Comparison of ENCODE assay signal across 16 mouse cellular contexts in genomic region chr4:41284087-41284486, GRCm38 (mm10). TPM values are rescaled to one million over a fixed set of nuclear protein-coding genes. Genes with fewer than 3 reads are reported as not detected.
DNase-seq lines count a peak whose midpoint lies in the region; ATAC-seq and TF ChIP-seq lines count a peak whose summit lies in the region.
"Had no signal": no experiment of that assay in that cellular context is flagged by ENCODE, and none has a peak within 500 bp of the region (broad histone marks: within the 10 kb centered on the region; RNA-seq: fewer than 3 reads in every experiment).

No protein-coding gene starts in this region.

- no peak for TF ChIP-seq CTCF in lung, adult 2 months (IDR thresholded peaks at IDR 0.05; ENCODE audit: insufficient read depth, low read length)
- TF ChIP-seq CTCF in left cerebral cortex, adult 2 months (IDR thresholded peaks at IDR 0.05): no peak

- H3K9ac ChIP-seq in embryonic facial prominence, embryonic 15.5 days: no peak overlapping the region
- no peak overlapping the region for H3K9ac ChIP-seq in stomach, embryonic 16.5 days (ENCODE audit: low read length)
- no peak overlapping the region for H3K9ac ChIP-seq in forebrain, embryonic 12.5 days
- no peak overlapping the region for H3K9ac ChIP-seq in neural tube, embryonic 15.5 days (replicated peaks)
- H3K9ac ChIP-seq: liver, embryonic 15.5 days had no signal

- H3K9me3 ChIP-seq in embryonic facial prominence, embryonic 15.5 days (replicated peaks): no peaks in the 10 kb centered on the region
- no peaks in the 10 kb centered on the region for H3K9me3 ChIP-seq in stomach, embryonic 16.5 days (replicated peaks; ENCODE audit: control insufficient read depth, low read length)
- H3K9me3 ChIP-seq in forebrain, embryonic 12.5 days: no peaks in the 10 kb centered on the region
- no peaks in the 10 kb centered on the region for H3K9me3 ChIP-seq in neural tube, embryonic 15.5 days (replicated peaks)
- H3K9me3 ChIP-seq: heart, embryonic 10.5 days; liver, embryonic 15.5 days had no signal

- no peak for ATAC-seq in embryonic facial prominence, embryonic 15.5 days (ENCODE audit: insufficient number of reproducible peaks, low FRiP score, low TSS enrichment, low read depth)
- ATAC-seq in stomach, embryonic 16.5 days (ENCODE audit: insufficient read depth, low FRiP score): peak; percentile 66; the same call in 1 of the 2 replicates
- no peak for ATAC-seq in forebrain, embryonic 12.5 days (ENCODE audit: low FRiP score)
- ATAC-seq in neural tube, embryonic 15.5 days (ENCODE audit: low FRiP score): no peak

- intact Hi-C loops in left cerebral cortex, adult 2 months (cut with DNase I): no loop called here

- H3K4me2 ChIP-seq in embryonic facial prominence, embryonic 15.5 days (replicated peaks): no peak overlapping the region
- H3K4me2 ChIP-seq in stomach, embryonic 16.5 days (ENCODE audit: low read depth, low read length): no peak overlapping the region
- H3K4me2 ChIP-seq in forebrain, embryonic 12.5 days: no peak overlapping the region
- H3K4me2 ChIP-seq in neural tube, embryonic 15.5 days: no peak overlapping the region
- H3K4me2 ChIP-seq: liver, embryonic 15.5 days; midbrain, embryonic 11.5 days had no signal

- WGBS in embryonic facial prominence, embryonic 15.5 days: 57% methylated on average over 2 of the region's 2 CpGs
- 59% methylated on average over 2 of the region's 2 CpGs for WGBS in lung, adult 2 months
- WGBS in stomach, embryonic 16.5 days: 53% methylated on average over 2 of the region's 2 CpGs
- WGBS in forebrain, embryonic 12.5 days: 88% methylated on average over 2 of the region's 2 CpGs
- 88% methylated on average over 2 of the region's 2 CpGs for WGBS in neural tube, embryonic 15.5 days

- H3K4me3 ChIP-seq in embryonic facial prominence, embryonic 15.5 days (replicated peaks): no peak overlapping the region
- no peak overlapping the region for H3K4me3 ChIP-seq in lung, adult 2 months (replicated peaks; ENCODE audit: extremely low read depth, low read depth, low read length)
- H3K4me3 ChIP-seq in stomach, embryonic 16.5 days (replicated peaks; ENCODE audit: low read length): no peak overlapping the region
- H3K4me3 ChIP-seq in forebrain, embryonic 12.5 days (replicated peaks): no peak overlapping the region
- no peak overlapping the region for H3K4me3 ChIP-seq in left cerebral cortex, adult 2 months
- H3K4me3 ChIP-seq in neural tube, embryonic 15.5 days (replicated peaks): no peak overlapping the region
- H3K4me3 ChIP-seq: erythroblast, embryonic 14.5 days; heart, embryonic 10.5 days; liver, embryonic 15.5 days had no signal

- TF ChIP-seq POLR2A in lung, adult 2 months (IDR thresholded peaks at IDR 0.05; ENCODE audit: borderline replicate concordance, extremely low read depth, low read depth, low read length): no peak

- H3K4me1 ChIP-seq in embryonic facial prominence, embryonic 15.5 days: 0 out of 2 replicates have a peak, but pooled peaks cover 3% of the 10 kb centered on the region
- H3K4me1 ChIP-seq in lung, adult 2 months (ENCODE audit: control insufficient read depth, insufficient read depth, low read length): no peaks in the 10 kb centered on the region; the same call in 1 of the 2 replicates
- H3K4me1 ChIP-seq in stomach, embryonic 16.5 days (ENCODE audit: control insufficient read depth, insufficient read depth, low read length): no peaks in the 10 kb centered on the region
- no peaks in the 10 kb centered on the region for H3K4me1 ChIP-seq in forebrain, embryonic 12.5 days
- no peaks in the 10 kb centered on the region for H3K4me1 ChIP-seq in neural tube, embryonic 15.5 days
- H3K4me1 ChIP-seq: heart, embryonic 10.5 days; liver, embryonic 15.5 days had no signal

- peak; percentile 39 to 71 for DNase-seq in urinary bladder, adult 18-20 months (ENCODE audit: low spot score in 2 of 2)
- no peak for DNase-seq in urinary bladder, postnatal 4 days (ENCODE audit: low spot score in 2 of 2)
- DNase-seq in lung, adult 2 months: peak; percentile 18
- DNase-seq in left cerebral cortex, adult 2 months (ENCODE audit: extremely low spot score in 1 of 2, low spot score in 2 of 2): no peak
- DNase-seq: B cell, adult 2 months; cerebellum, adult 9-11 months; heart, postnatal 36 days; thymus, adult 2 months had no signal

- H3K27me3 ChIP-seq in embryonic facial prominence, embryonic 15.5 days: no peaks in the 10 kb centered on the region
- no peaks in the 10 kb centered on the region for H3K27me3 ChIP-seq in stomach, embryonic 16.5 days (ENCODE audit: control insufficient read depth, insufficient read depth, low read length)
- no peaks in the 10 kb centered on the region for H3K27me3 ChIP-seq in forebrain, embryonic 12.5 days
- no peaks in the 10 kb centered on the region for H3K27me3 ChIP-seq in neural tube, embryonic 15.5 days (replicated peaks)
- H3K27me3 ChIP-seq: liver, embryonic 15.5 days had no signal

- H3K36me3 ChIP-seq in embryonic facial prominence, embryonic 15.5 days: no peaks in the 10 kb centered on the region
- no peaks in the 10 kb centered on the region for H3K36me3 ChIP-seq in stomach, embryonic 16.5 days (ENCODE audit: control insufficient read depth, insufficient read depth, low read length)
- no peaks in the 10 kb centered on the region for H3K36me3 ChIP-seq in forebrain, embryonic 12.5 days (replicated peaks)
- no peaks in the 10 kb centered on the region for H3K36me3 ChIP-seq in neural tube, embryonic 15.5 days
- H3K36me3 ChIP-seq: heart, embryonic 10.5 days; liver, embryonic 15.5 days had no signal

- H3K27ac ChIP-seq in embryonic facial prominence, embryonic 15.5 days (replicated peaks): peak overlapping the region; percentile 61
- H3K27ac ChIP-seq in stomach, embryonic 16.5 days (ENCODE audit: low read length): peak overlapping the region; percentile 83
- H3K27ac ChIP-seq in forebrain, embryonic 12.5 days: no peak overlapping the region
- no peak overlapping the region for H3K27ac ChIP-seq in left cerebral cortex, adult 2 months
- no peak overlapping the region for H3K27ac ChIP-seq in neural tube, embryonic 15.5 days (replicated peaks)
- H3K27ac ChIP-seq: heart, embryonic 10.5 days; liver, embryonic 15.5 days had no signal

RNA-seq across cellular contexts. Expression of gene Ubap2, which starts 9.1 kb away (rescaled TPM):
- 59.8 and 64.4 TPM in 2 replicates for polyA plus RNA-seq in embryonic facial prominence, embryonic 15.5 days (2015; fragmentation: Nextera tagmentation; extraction: Ambion mirVana)
- 53.1 and 62.2 TPM in 2 replicates for polyA plus RNA-seq in lung, adult 2 months (2012; rRNA removed)
- 51.9 and 55.2 TPM in 2 replicates for polyA plus RNA-seq in stomach, embryonic 16.5 days (2015; fragmentation: Nextera tagmentation; extraction: Ambion mirVana)
- 82.6 and 97.6 TPM in 2 replicates for polyA plus RNA-seq in forebrain, embryonic 12.5 days (2016; fragmentation: Nextera tagmentation; extraction: Ambion mirVana)
- 10 to 100 TPM; 39.4 to 42.2 TPM for total RNA-seq in left cerebral cortex, adult 2 months (2021)
- polyA plus RNA-seq in neural tube, embryonic 15.5 days (2015; fragmentation: Nextera tagmentation; extraction: Ambion mirVana): 46.3 and 54.7 TPM in 2 replicates

RNA-seq across cellular contexts. Expression of gene Dcaf12, which starts 30.6 kb away (rescaled TPM):
- polyA plus RNA-seq in embryonic facial prominence, embryonic 15.5 days (2015; fragmentation: Nextera tagmentation; extraction: Ambion mirVana): 59.7 and 60.8 TPM in 2 replicates
- polyA plus RNA-seq in lung, adult 2 months (2012; rRNA removed): 21.9 and 28.3 TPM in 2 replicates
- 62.9 and 65.0 TPM in 2 replicates for polyA plus RNA-seq in stomach, embryonic 16.5 days (2015; fragmentation: Nextera tagmentation; extraction: Ambion mirVana)
- 70.9 and 78.6 TPM in 2 replicates for polyA plus RNA-seq in forebrain, embryonic 12.5 days (2016; fragmentation: Nextera tagmentation; extraction: Ambion mirVana)
- total RNA-seq in left cerebral cortex, adult 2 months (2021): 10 to 100 TPM; 39.9 to 42.4 TPM
- polyA plus RNA-seq in neural tube, embryonic 15.5 days (2015; fragmentation: Nextera tagmentation; extraction: Ambion mirVana): 70.7 and 70.8 TPM in 2 replicates

Comparison
In these comparisons a context has a peak if more than half of its experiments do, and no peak if none do; other contexts are left out.
1. DNase-seq: peak in urinary bladder, adult 18-20 months (2 of 2) and lung, adult 2 months (single experiment); none in urinary bladder, postnatal 4 days (0 of 2) and left cerebral cortex, adult 2 months (0 of 2).
2. H3K27ac ChIP-seq: peak in embryonic facial prominence, embryonic 15.5 days (single experiment) and stomach, embryonic 16.5 days (single experiment); none in forebrain, embryonic 12.5 days (single experiment), left cerebral cortex, adult 2 months (single experiment) and neural tube, embryonic 15.5 days (single experiment).